In the genomic region with DNA sequence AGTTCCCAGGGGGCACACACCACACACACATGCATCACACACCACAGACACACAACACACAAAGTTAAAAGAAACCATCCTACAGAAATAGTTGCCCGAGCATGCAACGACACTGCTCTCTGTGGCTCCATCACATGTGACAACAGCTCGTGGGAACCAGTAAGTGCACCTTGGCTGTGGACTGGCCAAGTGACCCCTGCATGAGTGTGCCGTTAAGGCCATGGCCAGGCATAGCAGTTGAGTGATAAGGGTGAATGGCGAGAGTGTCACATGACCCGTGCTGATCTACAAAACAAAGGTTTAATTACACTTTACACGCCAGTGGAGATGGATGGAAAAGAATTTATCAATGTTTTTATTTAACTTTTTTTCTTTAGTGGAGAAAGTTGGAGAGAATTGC, we compare ENCODE assay signal across 19 mouse cellular contexts.
"Had no signal": no experiment of that assay in that cellular context is flagged by ENCODE, and none has a peak within 500 bp of the region (broad histone marks: within the 10 kb centered on the region; RNA-seq: fewer than 3 reads in every experiment).

No protein-coding gene starts in this region.

- ATAC-seq: midbrain, embryonic 16.5 days had no signal

- H3K4me3 ChIP-seq: midbrain, embryonic 10.5 days; midbrain, embryonic 12.5 days; myocyte; neural tube, embryonic 13.5 days; neural tube, embryonic 15.5 days had no signal

- H3K36me3 ChIP-seq: midbrain, embryonic 10.5 days; midbrain, embryonic 12.5 days; neural tube, embryonic 13.5 days; neural tube, embryonic 15.5 days had no signal

- H3K9me3 ChIP-seq: midbrain, embryonic 10.5 days; neural tube, embryonic 13.5 days; neural tube, embryonic 15.5 days had no signal

- H3K27me3 ChIP-seq: midbrain, embryonic 12.5 days; neural tube, embryonic 13.5 days; neural tube, embryonic 15.5 days had no signal

- H3K4me1 ChIP-seq: midbrain, embryonic 12.5 days; neural tube, embryonic 15.5 days had no signal

- DNase-seq: lung, adult 18-20 months; lung, embryonic 14.5 days; lung, postnatal 10 days; lung, postnatal 4 days; midbrain, embryonic 14.5 days; retina, postnatal 1 day; right cerebral cortex, adult 18-20 months; right cerebral cortex, postnatal 25 days; right cerebral cortex, postnatal 4 days; spleen, adult 18-20 months; thymus, adult 18-20 months; thymus, postnatal 14 days; thymus, postnatal 36 days had no signal
